Mouse (Mus musculus): ENCODE results near the gene Gm18596. TPM values are rescaled to one million over a fixed set of nuclear protein-coding genes. Genes with fewer than 3 reads are reported as not detected.
"Not testable (repeated sequence)": the region's sequence is repeated elsewhere in the genome, so short reads cannot be mapped to it uniquely, and the experiment has no call there.

Gm18596 gene
- total RNA-seq, 2 experiments from 2014 or later = not detected

DNA sequence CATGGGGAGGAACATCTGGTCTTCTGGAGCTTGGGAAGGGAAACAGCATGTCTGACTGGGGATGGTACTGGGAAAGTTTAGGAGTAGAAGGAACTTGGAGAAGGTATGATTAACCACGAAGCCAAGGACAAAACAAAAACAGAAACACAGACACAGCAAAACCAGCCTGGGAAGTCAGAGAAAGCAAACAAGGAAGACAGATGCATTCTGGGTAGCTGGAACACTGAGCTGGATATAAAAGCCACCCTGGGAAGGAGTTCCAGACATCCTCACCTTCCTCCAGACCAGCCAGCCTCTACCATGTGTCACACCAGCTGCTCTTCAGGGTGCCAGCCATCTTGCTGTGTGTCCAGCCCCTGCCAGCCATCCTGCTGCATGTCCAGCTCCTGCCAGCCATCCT, 26.9 kb downstream of the Gm18596 start, which contains the start of gene Gm10142:
Gene Gm10142, plus strand, starts transcription at position 301 of the 400 bp plus-strand sequence.
- DNase-seq (ENCODE audit: low spot score in 2 of 2) = no peak
- intact Hi-C loops (cut with DNase I) = no loop called here

DNA sequence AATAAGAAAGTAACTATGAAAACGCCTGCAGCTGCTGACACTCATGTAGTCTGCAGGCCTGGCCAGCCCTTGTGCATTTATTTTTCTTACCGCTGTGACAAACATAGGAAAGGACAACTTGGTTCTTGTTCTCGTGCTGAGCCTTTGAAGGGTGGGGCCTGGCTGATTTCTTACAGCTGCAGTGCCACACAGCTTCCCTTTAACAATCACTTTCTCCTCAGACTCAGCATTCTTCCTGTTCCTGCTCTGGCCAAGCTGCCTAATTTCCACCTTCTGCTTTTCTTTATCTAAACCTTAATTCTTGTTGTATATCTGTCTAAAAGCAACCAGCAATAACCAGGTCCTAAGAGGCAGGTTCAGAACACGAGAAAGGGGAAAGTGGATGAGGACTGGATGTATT, 28.7 kb downstream of the Gm18596 start:
- DNase-seq (ENCODE audit: low spot score in 2 of 2) = no peak
- intact Hi-C loops (cut with DNase I) = no loop called here

DNA sequence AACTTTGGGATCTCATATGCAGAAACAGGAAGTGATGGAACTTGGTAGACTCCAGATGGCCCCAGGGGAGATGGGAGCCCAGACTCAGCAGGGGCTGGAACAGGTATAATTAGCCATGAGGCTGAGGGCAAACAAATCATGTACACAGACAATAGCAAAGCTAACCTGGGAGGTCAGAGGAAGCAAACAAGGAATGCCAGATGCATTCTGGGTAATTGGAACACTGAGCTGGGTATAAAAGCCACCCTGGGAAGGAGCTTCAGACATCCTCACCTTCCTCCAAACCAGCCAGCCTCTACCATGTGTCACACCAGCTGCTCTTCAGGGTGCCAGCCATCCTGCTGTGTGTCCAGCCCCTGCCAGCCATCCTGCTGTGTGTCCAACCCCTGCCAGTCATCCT, 31.3 kb downstream of the Gm18596 start, which contains the start of gene Gm10024:
Gene Gm10024, plus strand, starts transcription at position 301 of the 400 bp plus-strand sequence.
- DNase-seq (ENCODE audit: low spot score in 2 of 2); intact Hi-C loops (cut with DNase I): not testable (repeated sequence)

DNA sequence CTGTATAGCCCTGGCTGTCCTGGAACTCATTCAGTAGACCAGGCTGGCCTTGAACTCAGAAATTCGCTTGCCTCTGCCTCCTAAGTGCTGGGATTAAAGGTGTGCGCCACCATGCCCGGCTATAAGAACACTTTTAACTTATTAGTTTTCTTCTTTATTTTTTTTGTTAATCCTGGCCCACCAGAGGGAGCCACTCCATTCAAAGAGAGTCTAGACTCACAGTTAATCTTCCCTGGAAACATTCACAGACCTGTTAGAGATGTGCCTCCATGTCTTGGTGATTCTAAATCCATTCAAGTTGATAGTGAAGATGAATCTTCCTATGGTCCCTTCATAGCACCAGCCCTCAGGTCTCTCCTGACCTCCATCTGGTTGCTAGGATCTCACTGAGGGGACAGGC, 32.6 kb downstream of the Gm18596 start:
- DNase-seq (ENCODE audit: low spot score in 2 of 2) = no peak
- intact Hi-C loops (cut with DNase I) = no loop called here

DNA sequence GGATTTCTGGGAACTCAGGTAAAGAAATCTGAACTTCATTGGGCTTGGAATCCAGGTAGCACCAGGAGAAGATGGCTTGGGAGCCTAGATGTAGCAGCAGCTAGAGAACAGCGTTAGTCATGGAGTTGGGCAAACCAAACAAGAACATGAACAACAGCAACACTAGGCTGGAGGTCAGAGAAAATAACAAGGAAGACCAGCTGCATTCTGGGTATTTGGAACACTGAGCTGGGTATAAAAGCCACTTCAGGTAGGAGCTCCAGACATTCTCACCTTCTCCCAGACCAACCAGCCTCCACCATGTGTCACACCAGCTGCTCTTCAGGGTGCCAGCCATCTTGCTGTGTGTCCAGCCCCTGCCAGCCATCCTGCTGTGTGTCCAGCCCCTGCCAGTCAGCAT, 36.1 kb downstream of the Gm18596 start, which contains the start of gene Gm10272:
Gene Gm10272, plus strand, starts transcription at position 301 of the 400 bp plus-strand sequence.
- intact Hi-C loops (cut with DNase I) = no loop called here
- no peak for DNase-seq (ENCODE audit: low spot score in 2 of 2)

DNA sequence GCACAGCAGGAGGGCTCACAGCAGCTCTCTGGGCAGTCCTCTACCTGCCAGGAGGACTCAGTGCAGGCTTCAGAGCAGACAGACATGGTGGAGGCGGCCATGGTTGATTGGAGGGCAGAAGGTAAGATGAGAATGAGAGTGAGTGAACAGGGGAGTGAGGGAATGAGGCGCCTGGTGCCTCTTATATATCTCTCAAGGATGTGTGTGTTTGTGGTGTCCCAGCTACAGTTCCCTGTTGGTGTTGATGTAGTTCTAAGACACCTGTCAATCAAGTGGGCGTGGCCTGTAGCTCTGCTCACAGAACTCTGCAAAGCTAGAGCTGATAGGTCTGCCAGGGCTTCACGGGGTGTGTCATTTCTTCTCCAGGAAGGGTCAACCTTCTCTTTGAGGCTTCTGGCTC, 45.3 kb downstream of the Gm18596 start, which contains the start of gene Gm9508:
Gene Gm9508, minus strand, starts transcription at position 101 of the 400 bp plus-strand sequence.
- DNase-seq (ENCODE audit: low spot score in 2 of 2) = no peak
- intact Hi-C loops (cut with DNase I) = no loop called here

Other genes with a start within 250 kb of the Gm18596 start
- gene Fam207a, start 226.9 kb downstream of the Gm18596 start, total RNA-seq (2021) = 10 to 100 TPM; 33.7 to 33.8 TPM
- gene Itgb2, start 212.4 kb downstream of the Gm18596 start, total RNA-seq (2021) = 1 to 10 TPM; 2.9 to 3.4 TPM
- 10 to 100 TPM; 71.2 to 88.3 TPM for gene Pttg1ip, start 160.9 kb downstream of the Gm18596 start, total RNA-seq (2021)
- 100 to 1,000 TPM; 140 to 168 TPM for gene Sumo3, start 136.5 kb downstream of the Gm18596 start, total RNA-seq (2021)
- 10 to 100 TPM in 1 of 2 experiments, 1 to 10 TPM in 1; 9.8 to 18.2 TPM for gene Gm49325, start 136.4 kb downstream of the Gm18596 start, total RNA-seq (2021)
- 10 to 100 TPM; 46.2 to 46.4 TPM for gene Ube2g2, start 120.4 kb downstream of the Gm18596 start, total RNA-seq (2021)
- gene Tspear, start 56.1 kb downstream of the Gm18596 start, total RNA-seq (2021) = under 1 TPM in 1 of 2 experiments, not detected in 1; 0.25 TPM
- not detected for gene Gm19402, start 51.9 kb downstream of the Gm18596 start, total RNA-seq (2021)
- not detected for gene Gm9508, start 45.4 kb downstream of the Gm18596 start, total RNA-seq (2021)
- gene Gm10272, start 36.0 kb downstream of the Gm18596 start, total RNA-seq (2021) = not detected
- gene Gm10024, start 31.2 kb downstream of the Gm18596 start, total RNA-seq (2021) = not detected
- not detected for gene Gm10142, start 26.8 kb downstream of the Gm18596 start, total RNA-seq (2021)
- not detected for gene Krtap12-1, start 22.0 kb downstream of the Gm18596 start, total RNA-seq (2021)
- gene Gm10100, start 16.2 kb downstream of the Gm18596 start, total RNA-seq (2021) = not detected
- not detected for gene Gm9736, start 8.7 kb upstream of the Gm18596 start, total RNA-seq (2021)
- gene Gm3233, start 17.0 kb upstream of the Gm18596 start, total RNA-seq (2021) = not detected
- not detected for gene Gm3238, start 28.7 kb upstream of the Gm18596 start, total RNA-seq (2021)
- gene Gm7138, start 34.3 kb upstream of the Gm18596 start, total RNA-seq (2021) = not detected
- gene Gm3250, start 39.9 kb upstream of the Gm18596 start, total RNA-seq (2021) = not detected
- not detected for gene Gm7137, start 45.6 kb upstream of the Gm18596 start, total RNA-seq (2021)
- not detected for gene Gm9639, start 52.4 kb upstream of the Gm18596 start, total RNA-seq (2021)
- not detected for gene Gm19668, start 56.5 kb upstream of the Gm18596 start, total RNA-seq (2021)
- not detected for gene Gm9507, start 69.2 kb upstream of the Gm18596 start, total RNA-seq (2021)
- not detected for gene Gm2696, start 72.0 kb upstream of the Gm18596 start, total RNA-seq (2021)
- gene Krtap10-4, start 84.5 kb upstream of the Gm18596 start, total RNA-seq (2021) = not detected
- gene Krtap10-10, start 93.3 kb upstream of the Gm18596 start, total RNA-seq (2021) = not detected
- gene Gm36176, start 104.2 kb upstream of the Gm18596 start, total RNA-seq (2021) = not detected
- not detected for gene Gm10318, start 110.2 kb upstream of the Gm18596 start, total RNA-seq (2021)
- not detected for gene Gm3285, start 119.3 kb upstream of the Gm18596 start, total RNA-seq (2021)
- 10 to 100 TPM; 11.7 to 12.6 TPM for gene Lrrc3, start 159.9 kb upstream of the Gm18596 start, total RNA-seq (2021)
- 10 to 100 TPM; 40.4 to 44.2 TPM for gene Trpm2, start 227.9 kb upstream of the Gm18596 start, total RNA-seq (2021)
- 10 to 100 TPM; 32.7 to 38.1 TPM for gene 1810043G02Rik, start 235.9 kb upstream of the Gm18596 start, total RNA-seq (2021)